ENCODE assay signal across 22 mouse cellular contexts in the genomic region with DNA sequence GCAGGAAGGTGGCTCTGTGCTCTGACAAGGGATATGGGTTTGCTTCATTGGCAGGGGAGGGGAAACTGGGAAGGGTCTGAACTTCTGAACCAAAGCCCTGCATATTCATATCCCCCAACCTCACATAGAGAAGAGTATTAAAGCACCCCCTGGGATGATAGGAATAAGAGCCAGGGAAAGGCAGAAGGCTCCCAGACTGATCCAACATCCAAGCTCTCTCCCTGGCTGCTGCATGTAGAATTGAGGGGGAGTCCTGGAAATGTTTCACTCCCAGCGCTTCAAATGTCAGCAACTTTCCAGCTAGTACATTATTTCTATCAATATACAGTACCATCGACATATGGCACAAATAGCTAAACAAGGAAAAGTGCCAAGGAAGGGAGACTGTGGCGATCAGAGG. TPM values are rescaled to one million over a fixed set of nuclear protein-coding genes. Genes with fewer than 3 reads are reported as not detected.
DNase-seq lines count a peak whose midpoint lies in the region; ATAC-seq and TF ChIP-seq lines count a peak whose summit lies in the region.
"Had no signal": no experiment of that assay in that cellular context is flagged by ENCODE, and none has a peak within 500 bp of the region (broad histone marks: within the 10 kb centered on the region; RNA-seq: fewer than 3 reads in every experiment).

No protein-coding gene starts in this region.

- no peak for ATAC-seq in embryonic facial prominence, embryonic 13.5 days (ENCODE audit: insufficient number of reproducible peaks, insufficient read depth, low FRiP score, low TSS enrichment, low read depth)
- no peak for ATAC-seq in intestine, embryonic 14.5 days (replicated peaks; ENCODE audit: low FRiP score, low TSS enrichment, low read depth)
- no peak for ATAC-seq in intestine, embryonic 15.5 days
- ATAC-seq: intestine, embryonic 16.5 days; liver, embryonic 12.5 days had no signal

- no peak overlapping the region for H3K4me2 ChIP-seq in embryonic facial prominence, embryonic 13.5 days
- no peak overlapping the region for H3K4me2 ChIP-seq in intestine, embryonic 14.5 days (ENCODE audit: low read length)
- no peak overlapping the region for H3K4me2 ChIP-seq in intestine, embryonic 15.5 days (replicated peaks)
- H3K4me2 ChIP-seq: embryonic facial prominence, embryonic 12.5 days; heart, embryonic 15.5 days; hindbrain, embryonic 15.5 days; liver, embryonic 12.5 days; neural tube, embryonic 15.5 days; stomach, embryonic 15.5 days had no signal

- no peaks in the 10 kb centered on the region for H3K36me3 ChIP-seq in embryonic facial prominence, embryonic 13.5 days
- no peaks in the 10 kb centered on the region for H3K36me3 ChIP-seq in embryonic facial prominence, embryonic 10.5 days (replicated peaks)
- no peaks in the 10 kb centered on the region for H3K36me3 ChIP-seq in intestine, embryonic 14.5 days (ENCODE audit: control insufficient read depth, insufficient read depth, low read length)
- H3K36me3 ChIP-seq in intestine, embryonic 15.5 days: no peaks in the 10 kb centered on the region
- no peaks in the 10 kb centered on the region for H3K36me3 ChIP-seq in limb, embryonic 10.5 days
- H3K36me3 ChIP-seq: embryonic facial prominence, embryonic 12.5 days; heart, embryonic 15.5 days; hindbrain, embryonic 15.5 days; liver, embryonic 12.5 days; midbrain, embryonic 10.5 days; neural tube, embryonic 15.5 days; stomach, embryonic 15.5 days had no signal

- no peak for DNase-seq in embryonic facial prominence, embryonic 10.5 days (ENCODE audit: low spot score)
- peak; percentile 24 for DNase-seq in intestine, embryonic 14.5 days (ENCODE audit: low spot score)
- peak; percentile 56 for DNase-seq in brain, adult 2 months (ENCODE audit: low read depth, low spot score)
- peak; percentile 8 for DNase-seq in limb, embryonic 10.5 days (ENCODE audit: low spot score)
- DNase-seq in gastrocnemius, adult 2 months: no peak
- DNase-seq in frontal cortex, postnatal 14 days (ENCODE audit: low spot score in 2 of 2): no peak
- DNase-seq: adrenal gland, postnatal 14 days; cerebellum, adult 11-12 months; kidney, adult 9 months; kidney, postnatal 14 days; lung, adult 18-20 months; lung, postnatal 10 days had no signal

- no peaks in the 10 kb centered on the region for H3K27me3 ChIP-seq in embryonic facial prominence, embryonic 13.5 days
- H3K27me3 ChIP-seq in embryonic facial prominence, embryonic 10.5 days (replicated peaks; ENCODE audit: low read depth, poor library complexity, severe bottlenecking): no peaks in the 10 kb centered on the region
- H3K27me3 ChIP-seq in intestine, embryonic 14.5 days (replicated peaks; ENCODE audit: control insufficient read depth, insufficient read depth, low read length): no peaks in the 10 kb centered on the region
- no peaks in the 10 kb centered on the region for H3K27me3 ChIP-seq in intestine, embryonic 15.5 days (replicated peaks)
- no peaks in the 10 kb centered on the region for H3K27me3 ChIP-seq in limb, embryonic 10.5 days (ENCODE audit: low read depth, poor library complexity, severe bottlenecking)
- H3K27me3 ChIP-seq: embryonic facial prominence, embryonic 12.5 days; heart, embryonic 15.5 days; hindbrain, embryonic 15.5 days; liver, embryonic 12.5 days; neural tube, embryonic 15.5 days; stomach, embryonic 15.5 days had no signal

- 87% methylated on average over 3 of the region's 3 CpGs for WGBS in embryonic facial prominence, embryonic 13.5 days
- 90% methylated on average over 3 of the region's 3 CpGs for WGBS in embryonic facial prominence, embryonic 10.5 days
- 90% methylated on average over 3 of the region's 3 CpGs for WGBS in intestine, embryonic 14.5 days
- WGBS in intestine, embryonic 15.5 days: 84% methylated on average over 3 of the region's 3 CpGs
- 93% methylated on average over 3 of the region's 3 CpGs for WGBS in limb, embryonic 10.5 days

- no peak overlapping the region for H3K9ac ChIP-seq in embryonic facial prominence, embryonic 13.5 days
- H3K9ac ChIP-seq in intestine, embryonic 14.5 days (ENCODE audit: low read length): no peak overlapping the region
- H3K9ac ChIP-seq in intestine, embryonic 15.5 days: no peak overlapping the region
- H3K9ac ChIP-seq: embryonic facial prominence, embryonic 12.5 days; heart, embryonic 15.5 days; hindbrain, embryonic 15.5 days; liver, embryonic 12.5 days; neural tube, embryonic 15.5 days; stomach, embryonic 15.5 days had no signal

- TF ChIP-seq CTCF in gastrocnemius, adult 2 months (IDR thresholded peaks at IDR 0.05): no peak

- H3K27ac ChIP-seq in embryonic facial prominence, embryonic 13.5 days: peak overlapping the region; percentile 58
- H3K27ac ChIP-seq in embryonic facial prominence, embryonic 10.5 days (replicated peaks): no peak overlapping the region
- H3K27ac ChIP-seq in intestine, embryonic 14.5 days (ENCODE audit: low read depth): no peak overlapping the region
- H3K27ac ChIP-seq in intestine, embryonic 15.5 days: no peak overlapping the region
- no peak overlapping the region for H3K27ac ChIP-seq in limb, embryonic 10.5 days
- H3K27ac ChIP-seq in gastrocnemius, adult 2 months: no peak overlapping the region
- H3K27ac ChIP-seq: embryonic facial prominence, embryonic 12.5 days; heart, embryonic 15.5 days; hindbrain, embryonic 15.5 days; liver, embryonic 12.5 days; midbrain, embryonic 10.5 days; neural tube, embryonic 15.5 days; stomach, embryonic 15.5 days had no signal

- H3K4me1 ChIP-seq in embryonic facial prominence, embryonic 13.5 days: peaks cover 34% of the 10 kb centered on the region
- H3K4me1 ChIP-seq in embryonic facial prominence, embryonic 10.5 days: peaks cover 14% of the 10 kb centered on the region
- H3K4me1 ChIP-seq in intestine, embryonic 14.5 days (replicated peaks; ENCODE audit: control insufficient read depth, insufficient read depth, low read length): peaks cover 20% of the 10 kb centered on the region
- no peaks in the 10 kb centered on the region for H3K4me1 ChIP-seq in intestine, embryonic 15.5 days (replicated peaks)
- peaks cover 15% of the 10 kb centered on the region for H3K4me1 ChIP-seq in limb, embryonic 10.5 days
- H3K4me1 ChIP-seq: hindbrain, embryonic 15.5 days; midbrain, embryonic 10.5 days; stomach, embryonic 15.5 days had no signal

- intact Hi-C loops in gastrocnemius, adult 2 months (cut with DNase I): no loop called here

- no peaks in the 10 kb centered on the region for H3K9me3 ChIP-seq in embryonic facial prominence, embryonic 13.5 days
- no peaks in the 10 kb centered on the region for H3K9me3 ChIP-seq in embryonic facial prominence, embryonic 10.5 days
- H3K9me3 ChIP-seq in intestine, embryonic 14.5 days (ENCODE audit: control insufficient read depth, low read length): no peaks in the 10 kb centered on the region
- H3K9me3 ChIP-seq in intestine, embryonic 15.5 days: no peaks in the 10 kb centered on the region
- H3K9me3 ChIP-seq in limb, embryonic 10.5 days (replicated peaks): no peaks in the 10 kb centered on the region
- H3K9me3 ChIP-seq: embryonic facial prominence, embryonic 12.5 days; heart, embryonic 15.5 days; hindbrain, embryonic 15.5 days; liver, embryonic 12.5 days; midbrain, embryonic 10.5 days; neural tube, embryonic 15.5 days; stomach, embryonic 15.5 days had no signal

- H3K4me3 ChIP-seq in embryonic facial prominence, embryonic 13.5 days: no peak overlapping the region
- no peak overlapping the region for H3K4me3 ChIP-seq in embryonic facial prominence, embryonic 10.5 days
- no peak overlapping the region for H3K4me3 ChIP-seq in intestine, embryonic 14.5 days (ENCODE audit: low read depth, low read length)
- H3K4me3 ChIP-seq in intestine, embryonic 15.5 days (replicated peaks): no peak overlapping the region
- no peak overlapping the region for H3K4me3 ChIP-seq in limb, embryonic 10.5 days
- H3K4me3 ChIP-seq in gastrocnemius, adult 2 months: no peak overlapping the region
- H3K4me3 ChIP-seq: embryonic facial prominence, embryonic 12.5 days; heart, embryonic 15.5 days; hindbrain, embryonic 15.5 days; liver, embryonic 12.5 days; midbrain, embryonic 10.5 days; neural tube, embryonic 15.5 days; stomach, embryonic 15.5 days had no signal

RNA-seq across cellular contexts. Expression of gene Prickle1, which starts 51.1 kb away (rescaled TPM):
- polyA plus RNA-seq in embryonic facial prominence, embryonic 13.5 days (2015; fragmentation: Nextera tagmentation; extraction: Ambion mirVana): 46.5 and 58.2 TPM in 2 replicates
- 17.2 and 20.4 TPM in 2 replicates for polyA plus RNA-seq in embryonic facial prominence, embryonic 10.5 days (2016; fragmentation: Nextera tagmentation; extraction: Ambion mirVana)
- polyA plus RNA-seq in intestine, embryonic 14.5 days (2014; fragmentation: Nextera tagmentation; extraction: Ambion mirVana): 31.0 and 33.4 TPM in 2 replicates
- polyA plus RNA-seq in intestine, embryonic 15.5 days (2015; fragmentation: Nextera tagmentation; extraction: Ambion mirVana): 21.0 and 23.7 TPM in 2 replicates
- 20.4 and 25.7 TPM in 2 replicates for polyA plus RNA-seq in limb, embryonic 10.5 days (2016; fragmentation: Nextera tagmentation; extraction: Ambion mirVana)
- total RNA-seq in gastrocnemius, adult 2 months (2021): 1 to 10 TPM; 2.9 to 4.8 TPM

Comparison
In these comparisons a context has a peak if more than half of its experiments do, and no peak if none do; other contexts are left out.
1. DNase-seq: peak in intestine, embryonic 14.5 days (single experiment), brain, adult 2 months (single experiment) and limb, embryonic 10.5 days (single experiment); none in embryonic facial prominence, embryonic 10.5 days (single experiment), gastrocnemius, adult 2 months (single experiment) and frontal cortex, postnatal 14 days (0 of 2).